Mouse (Mus musculus) olfactory bulb, adult 2 months (tissue): Measurements from ENCODE around the gene Zfp454. TPM values are rescaled to one million over a fixed set of nuclear protein-coding genes. Genes with fewer than 3 reads are reported as not detected.

ENCODE experiments used
- H3K27ac ChIP-seq: fragments of 200-500 bp; 2 replicates; pipeline ENCODE4 v1.5.1; 2012; ENCODE audit warnings: low read depth, low read length; ENCODE audit not compliant: insufficient read depth
- H3K4me1 ChIP-seq: fragments of 200-500 bp; 2 replicates; pipeline ENCODE4 v1.6.1; 2012; ENCODE audit warnings: low read length; ENCODE audit not compliant: control insufficient read depth, insufficient read depth
- H3K4me3 ChIP-seq: fragments of 200-500 bp; 2 replicates; pipeline ENCODE4 v1.5.1; 2012; ENCODE audit warnings: mild to moderate bottlenecking, low read depth, low read length, moderate library complexity; ENCODE audit not compliant: insufficient read depth
- CTCF ChIP-seq: fragments of 200-500 bp; IDR thresholded peaks from 2 replicates; pipeline ENCODE4 v1.5.1; 2012; ENCODE audit warnings: low read depth, mild to moderate bottlenecking, low read length, moderate library complexity; ENCODE audit not compliant: insufficient read depth
- POLR2A ChIP-seq: fragments of 200-500 bp; IDR thresholded peaks from 2 replicates; pipeline ENCODE4 v1.6.1; 2012; ENCODE audit warnings: mild to moderate bottlenecking, low read depth, low read length, moderate library complexity; ENCODE audit not compliant: insufficient read depth
- WGBS: fragments of 180-500 bp; shearing (Covaris S2); methylation state at CpG from one replicate; pipeline ENCODE4 v1.1.7; 2018; 5-methylcytosine and 5-hydroxymethylcytosine counted together
- polyA plus RNA-seq: library from polyadenylated mRNA; stranded (reverse); fragments of >200 nt; gene quantifications from 2 replicates; pipeline ENCODE4 v1.2.4, GENCODE M21; 2012; ENCODE audit warnings: low replicate concordance; ENCODE audit not compliant: missing spikeins, insufficient read depth, insufficient read length

Gene Zfp454
- polyA plus RNA-seq, 1 experiment: not detected

DNA sequence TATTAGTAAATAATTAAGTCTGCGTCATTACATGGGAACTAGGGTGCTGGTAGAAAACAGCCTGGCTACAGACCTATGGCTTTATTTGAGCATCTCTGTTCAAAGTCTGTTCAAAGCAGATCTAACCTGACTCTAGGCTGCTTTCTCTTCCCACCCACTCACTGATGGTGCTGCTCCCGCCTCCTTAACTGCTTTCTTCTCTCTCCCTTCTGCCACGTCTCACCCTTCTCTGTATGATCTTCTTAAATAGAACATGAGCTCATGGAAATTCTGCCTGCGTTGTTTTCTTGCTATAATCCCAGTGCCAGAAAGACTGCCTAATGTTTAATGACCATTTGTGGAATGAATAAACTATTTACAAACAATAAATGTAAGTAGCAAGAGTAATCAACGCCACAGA is 20.7 kb upstream of the Zfp454 start:
- WGBS: 47% methylated on average over 5 of the region's 5 CpGs
- peaks cover 4% of the 10 kb centered on the region for H3K4me1 ChIP-seq
- TF ChIP-seq CTCF (no peak), POLR2A (no peak)
- H3K27ac ChIP-seq: no peak overlapping the region
- no peak overlapping the region for H3K4me3 ChIP-seq

- Histone ChIP-seq H3K27ac (no peak overlapping the region), H3K4me1 (no peaks in the 10 kb centered on the region), H3K4me3 (no peak overlapping the region)
- no peak for TF ChIP-seq POLR2A
- no peak for TF ChIP-seq CTCF
- WGBS: 79% methylated on average over 1 of the region's 1 CpGs
Measured at GRCm38 (mm10) chr11:50897359-50897758, 9.9 kb upstream of the Zfp454 start.

- no peak for TF ChIP-seq POLR2A
- WGBS: 60% methylated on average over 2 of the region's 2 CpGs
- no peak overlapping the region for H3K27ac ChIP-seq
- H3K4me1 ChIP-seq: no peaks in the 10 kb centered on the region
- no peak overlapping the region for H3K4me3 ChIP-seq
Measured at GRCm38 (mm10) chr11:50892441-50892840, 5.0 kb upstream of the Zfp454 start.

DNA sequence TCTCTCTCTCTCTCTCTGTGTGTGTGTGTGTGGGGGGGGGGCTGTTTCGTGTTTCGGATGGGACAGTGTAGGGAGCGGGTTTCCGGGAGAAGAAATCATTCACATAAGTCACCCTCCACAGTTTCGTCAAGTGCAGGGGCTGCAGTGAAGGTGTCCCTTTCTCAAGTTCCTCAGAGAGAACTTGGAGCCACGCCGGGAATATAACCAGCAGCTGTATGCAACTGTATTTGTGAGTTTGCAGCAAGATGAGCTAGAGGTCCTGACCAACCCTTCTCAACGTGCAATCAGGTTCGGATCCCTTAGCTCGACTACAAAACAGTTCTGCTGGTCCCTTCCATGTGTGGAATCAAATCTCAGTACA is 538 bp downstream of the Zfp454 start:
- H3K27ac ChIP-seq: peak overlapping the region; percentile 37
- H3K4me3 ChIP-seq: peak overlapping the region; percentile 71
- 5% methylated on average over 10 of the region's 10 CpGs for WGBS
- TF ChIP-seq CTCF (no peak), POLR2A (no peak)
- H3K4me1 ChIP-seq: peaks cover 9% of the 10 kb centered on the region

- H3K27ac ChIP-seq: no peak overlapping the region
- WGBS: 42% methylated on average over 8 of the region's 8 CpGs
- TF ChIP-seq CTCF (no peak), POLR2A (no peak)
Measured at GRCm38 (mm10) chr11:50886231-50886932, 1.1 kb downstream of the Zfp454 start.

DNA sequence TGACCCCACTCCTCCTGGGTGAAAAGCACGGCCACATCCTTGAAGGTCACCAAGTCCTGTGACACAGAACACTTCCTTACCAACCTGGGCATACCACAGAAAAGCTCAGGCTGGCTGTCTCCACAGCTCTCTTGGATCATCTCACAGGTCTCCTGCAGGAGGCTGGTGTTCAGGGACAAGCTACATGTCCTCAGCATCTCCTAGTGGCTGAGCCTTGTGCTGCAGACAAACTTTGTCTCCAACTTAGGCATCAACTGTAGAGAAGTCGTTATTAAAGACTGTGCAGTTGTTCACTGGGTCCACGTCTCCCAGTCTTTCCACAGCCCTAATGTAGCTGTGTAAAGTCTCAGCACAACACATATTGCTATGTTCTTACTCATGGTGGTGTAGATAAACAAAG is 3.7 kb downstream of the Zfp454 start:
- Histone ChIP-seq H3K4me3 (no peak overlapping the region), H3K27ac (no peak overlapping the region), H3K4me1 (peaks cover 9% of the 10 kb centered on the region)
- 79% methylated on average over 3 of the region's 3 CpGs for WGBS
- no peak for TF ChIP-seq CTCF
- TF ChIP-seq POLR2A: no peak

More at GRCm38 (mm10) chr11:50886231-50886932, 1.1 kb downstream of the Zfp454 start:
- peaks cover 9% of the 10 kb centered on the region for H3K4me1 ChIP-seq
- H3K4me3 ChIP-seq: peak overlapping the region; percentile 71

- H3K4me3 ChIP-seq: no peak overlapping the region
- WGBS: 95% methylated on average over 3 of the region's 3 CpGs
- H3K4me1 ChIP-seq: no peaks in the 10 kb centered on the region
- no peak for TF ChIP-seq POLR2A
- no peak for TF ChIP-seq CTCF
- no peak overlapping the region for H3K27ac ChIP-seq
Measured at GRCm38 (mm10) chr11:50878641-50879040, 8.8 kb downstream of the Zfp454 start.

DNA sequence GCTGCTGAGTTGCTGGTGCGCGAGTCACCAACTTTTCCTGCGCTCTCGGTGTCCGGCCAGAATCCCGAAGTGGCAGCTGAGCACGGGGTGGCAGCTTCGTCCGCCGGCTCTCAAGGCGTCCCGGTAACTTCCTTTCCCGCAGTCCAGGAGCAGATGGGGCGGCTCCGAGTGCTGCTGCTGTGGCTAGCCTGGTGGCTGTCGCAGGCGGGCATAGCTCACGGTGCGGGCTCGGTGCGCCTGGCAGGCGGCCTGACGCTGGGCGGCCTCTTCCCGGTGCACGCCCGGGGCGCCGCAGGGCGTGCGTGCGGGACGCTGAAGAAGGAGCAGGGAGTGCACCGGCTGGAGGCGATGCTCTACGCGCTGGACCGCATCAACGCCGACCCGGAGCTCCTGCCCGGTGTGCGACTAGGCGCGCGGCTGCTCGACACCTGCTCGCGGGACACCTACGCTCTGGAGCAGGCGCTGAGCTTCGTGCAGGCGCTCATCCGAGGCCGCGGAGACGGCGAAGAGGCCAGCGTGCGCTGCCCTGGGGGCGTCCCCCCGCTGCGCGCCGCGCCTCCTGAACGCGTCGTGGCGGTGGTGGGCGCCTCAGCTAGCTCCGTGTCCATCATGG is 36.4 kb downstream of the Zfp454 start:
- WGBS: under 1% methylated on average over 72 of the region's 72 CpGs
- TF ChIP-seq CTCF: no peak
- no peak for TF ChIP-seq POLR2A
- peaks cover 11% of the 10 kb centered on the region for H3K4me1 ChIP-seq
- no peak overlapping the region for H3K27ac ChIP-seq
- H3K4me3 ChIP-seq: peak overlapping the region; percentile 43

DNA sequence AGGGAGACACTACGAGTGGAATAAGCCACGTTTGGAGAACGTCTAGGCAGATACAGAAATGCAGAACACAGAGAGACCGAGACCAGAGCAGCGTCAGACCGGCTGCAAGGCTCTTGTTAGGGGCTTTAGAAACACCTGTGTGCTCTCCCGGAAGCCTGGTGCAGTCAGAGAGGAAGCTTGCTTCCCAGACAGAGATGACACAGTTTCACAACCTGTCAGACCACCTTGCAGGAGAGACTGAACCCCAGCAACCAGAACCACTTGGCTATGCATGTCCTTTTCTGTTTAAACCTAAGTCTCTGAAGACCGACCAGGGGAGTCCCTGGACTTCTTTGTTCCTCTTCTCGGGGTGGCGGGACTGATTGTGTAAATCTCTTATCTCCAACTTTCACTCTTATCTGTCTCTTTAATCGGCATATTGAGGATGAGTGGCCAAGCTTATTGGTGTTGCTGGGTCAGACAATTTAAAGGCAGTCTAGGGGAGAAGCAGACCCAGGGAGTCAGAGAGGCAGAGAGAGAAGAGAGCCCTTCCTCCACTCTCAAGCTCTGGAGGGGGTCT is 37.2 kb downstream of the Zfp454 start, which contains the start of gene Grm6:
Gene Grm6 (plus strand): TSS at position 509 of the 559 bp plus-strand sequence.
- Histone ChIP-seq H3K4me3 (peak within 1 kb of the TSS; percentile 43), H3K27ac (no peak within 1 kb of the TSS), H3K4me1 (peaks cover 11% of the 10 kb centered on the region)
- 3% methylated on average over 11 of the region's 11 CpGs for WGBS
- TF ChIP-seq CTCF: no peak
- no peak for TF ChIP-seq POLR2A

GRCm38 (mm10) chr11:50849310-50849709 is 38.1 kb downstream of the Zfp454 start:
- TF ChIP-seq CTCF (no peak), POLR2A (no peak)
- 13% methylated on average over 10 of the region's 10 CpGs for WGBS
- no peak overlapping the region for H3K4me3 ChIP-seq

More at GRCm38 (mm10) chr11:50849310-50849709, 38.1 kb downstream of the Zfp454 start:
- H3K27ac ChIP-seq: no peak overlapping the region
- peaks cover 11% of the 10 kb centered on the region for H3K4me1 ChIP-seq
